Mouse (Mus musculus): Measurements from ENCODE around the gene Fkbp6.

Gene Fkbp6

DNA sequence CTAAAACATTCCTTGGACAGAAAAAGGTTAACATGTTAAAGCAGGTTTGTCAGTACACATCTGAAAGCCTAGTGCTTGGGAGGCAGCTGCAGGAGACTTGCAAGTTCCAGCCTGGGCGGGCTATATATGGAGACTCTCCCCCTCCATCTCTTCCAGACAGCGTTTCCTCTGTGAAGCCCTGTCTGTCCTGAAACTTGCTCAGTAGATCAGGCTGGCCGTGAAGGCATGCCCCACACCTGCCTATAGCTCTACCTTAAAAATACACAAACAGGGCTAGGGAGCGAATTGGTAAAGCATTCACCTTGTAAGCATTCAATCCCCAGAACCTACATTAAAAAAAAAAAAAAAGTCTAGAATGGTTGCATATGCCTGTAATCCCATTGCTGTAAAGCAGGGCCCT is 20.4 kb downstream of the Fkbp6 start:
- H3K27me3 ChIP-seq (ENCODE audit: control insufficient read depth, insufficient read depth, low read length, poor library complexity, severe bottlenecking): no peaks in the 10 kb centered on the region
- no peaks in the 10 kb centered on the region for H3K36me3 ChIP-seq (ENCODE audit: control insufficient read depth, insufficient read depth, low read length, poor library complexity, severe bottlenecking)
- DNase-seq (ENCODE audit: low read depth, low spot score): no peak

DNA sequence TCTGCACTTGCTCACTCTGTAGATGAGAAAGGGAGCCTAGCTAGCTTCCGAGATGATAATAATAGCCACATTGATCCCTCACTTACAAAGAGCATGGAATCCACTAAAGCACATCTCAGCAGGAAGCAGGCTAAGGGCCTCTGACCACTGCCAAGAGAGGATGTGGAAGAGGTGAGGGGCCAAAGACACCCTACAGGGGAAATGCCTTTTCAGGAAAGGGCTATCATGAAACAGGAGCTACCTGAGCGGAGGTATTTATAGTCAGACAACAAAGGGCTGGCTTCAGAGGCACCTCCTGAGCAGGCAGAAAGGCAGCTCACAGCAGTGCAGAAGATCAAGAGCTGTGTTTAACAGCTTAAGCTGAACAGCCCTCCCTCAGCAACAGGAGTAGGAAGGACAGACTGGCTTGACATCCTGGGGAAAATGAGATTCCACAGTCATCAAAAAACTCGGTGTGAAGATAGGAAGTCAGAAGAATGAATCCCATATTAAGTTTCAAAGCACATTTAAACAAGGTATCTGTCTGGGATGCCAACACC is 23.7 kb downstream of the Fkbp6 start:
- Histone ChIP-seq H3K36me3 (ENCODE audit: control insufficient read depth, insufficient read depth, low read length, poor library complexity, severe bottlenecking) (no peaks in the 10 kb centered on the region), H3K27me3 (ENCODE audit: control insufficient read depth, insufficient read depth, low read length, poor library complexity, severe bottlenecking) (no peaks in the 10 kb centered on the region)
- DNase-seq (ENCODE audit: low read depth, low spot score): no peak

DNA sequence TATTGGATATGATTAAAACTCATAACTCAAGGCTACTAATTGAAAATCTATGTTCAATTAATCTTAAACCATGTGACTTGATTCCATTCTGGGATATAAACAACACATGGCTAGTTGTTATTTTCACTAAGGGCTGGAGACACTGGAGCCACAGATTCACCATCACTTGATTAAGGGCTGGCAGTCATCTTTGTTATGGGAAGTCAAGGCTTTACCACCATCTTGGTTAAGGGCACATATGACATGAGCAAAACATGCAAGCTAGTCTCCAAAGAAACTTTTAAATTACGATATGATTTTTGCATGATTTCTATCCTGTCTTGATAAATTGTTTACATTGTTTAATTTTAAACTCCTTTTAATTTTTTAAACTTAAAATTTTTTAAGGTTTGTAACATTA is 27.6 kb downstream of the Fkbp6 start:
- DNase-seq (ENCODE audit: low read depth, low spot score): no peak
- no peaks in the 10 kb centered on the region for H3K27me3 ChIP-seq (ENCODE audit: control insufficient read depth, insufficient read depth, low read length, poor library complexity, severe bottlenecking)
- H3K36me3 ChIP-seq (ENCODE audit: control insufficient read depth, insufficient read depth, low read length, poor library complexity, severe bottlenecking): no peaks in the 10 kb centered on the region

DNA sequence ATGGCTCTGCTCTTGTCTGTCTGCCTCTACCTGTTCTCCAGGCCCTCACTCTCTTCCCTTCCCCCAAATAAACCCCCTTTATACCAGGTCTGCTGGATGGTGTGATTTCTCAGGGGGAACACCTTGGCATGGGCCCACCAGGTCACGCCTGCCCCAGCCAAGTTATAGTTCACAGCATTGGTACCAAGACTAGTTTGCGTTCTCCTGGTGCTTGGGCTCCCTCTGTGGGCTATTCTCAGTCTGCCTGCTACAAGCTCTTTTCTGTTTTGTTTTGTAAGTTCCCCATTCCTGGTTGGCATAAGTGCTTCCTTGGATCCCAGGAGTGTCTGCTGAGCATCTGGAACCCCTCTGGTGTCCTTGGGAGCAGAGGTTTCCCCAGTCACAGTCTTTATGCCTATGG is 30.0 kb downstream of the Fkbp6 start:
- no peaks in the 10 kb centered on the region for H3K36me3 ChIP-seq (ENCODE audit: control insufficient read depth, insufficient read depth, low read length, poor library complexity, severe bottlenecking)
- DNase-seq (ENCODE audit: low read depth, low spot score): no peak
- H3K27me3 ChIP-seq (ENCODE audit: control insufficient read depth, insufficient read depth, low read length, poor library complexity, severe bottlenecking): no peaks in the 10 kb centered on the region; the same call in 1 of the 2 replicates

DNA sequence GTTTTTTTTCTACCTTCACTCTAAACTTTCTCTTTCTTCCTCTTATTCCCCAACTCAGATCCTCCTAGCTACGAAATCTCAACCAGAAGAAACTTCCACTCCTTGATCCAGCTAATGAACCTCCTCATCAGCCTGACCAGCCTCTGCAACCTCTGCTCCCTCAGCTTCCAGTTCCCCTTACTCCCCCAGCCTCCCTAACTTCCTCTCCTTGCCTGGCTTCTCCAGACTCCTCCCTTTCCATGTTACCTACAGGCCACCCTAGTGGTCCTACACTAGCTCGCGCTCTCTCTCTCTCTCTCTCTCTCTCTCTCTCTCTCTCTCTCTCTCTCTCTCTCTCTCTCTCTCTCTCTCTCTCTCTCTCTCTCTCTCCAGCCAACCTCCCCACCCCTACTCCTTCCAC is 33.7 kb downstream of the Fkbp6 start:
- no peaks in the 10 kb centered on the region for H3K36me3 ChIP-seq (ENCODE audit: control insufficient read depth, insufficient read depth, low read length, poor library complexity, severe bottlenecking)
- no peaks in the 10 kb centered on the region; the same call in 1 of the 2 replicates for H3K27me3 ChIP-seq (ENCODE audit: control insufficient read depth, insufficient read depth, low read length, poor library complexity, severe bottlenecking)
- DNase-seq (ENCODE audit: low read depth, low spot score): no peak

DNA sequence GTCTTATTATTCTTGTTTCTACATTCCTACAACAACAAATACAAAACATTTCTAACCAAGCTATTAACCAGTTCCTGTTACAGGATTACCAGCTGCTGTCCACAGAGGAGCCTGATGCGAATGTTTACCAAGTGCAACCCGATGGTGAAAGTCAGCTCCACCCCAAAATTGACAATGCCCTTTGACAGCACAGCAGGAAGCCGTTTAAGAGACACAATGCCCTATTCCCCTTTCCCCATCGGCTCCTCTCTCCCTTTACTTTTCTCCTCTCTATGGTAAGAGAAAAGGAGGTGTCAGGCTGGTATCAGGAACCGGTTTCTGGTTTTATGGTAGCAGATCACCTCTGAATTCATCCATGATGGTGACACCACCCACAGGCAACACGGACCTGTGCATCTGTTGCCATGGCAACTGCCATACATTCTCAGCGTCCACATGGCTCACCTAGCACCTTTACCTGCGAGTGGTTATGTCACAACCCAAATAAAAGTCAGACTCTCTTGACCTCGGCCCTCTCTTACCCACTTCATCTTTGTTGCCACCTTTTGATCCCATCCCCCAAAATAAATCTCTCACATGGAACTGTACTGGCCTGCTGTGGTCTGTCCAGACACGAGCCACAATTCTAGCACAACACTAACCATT is 43.4 kb downstream of the Fkbp6 start:
- no peak for DNase-seq (ENCODE audit: low read depth, low spot score)
- Histone ChIP-seq H3K36me3 (ENCODE audit: control insufficient read depth, insufficient read depth, low read length, poor library complexity, severe bottlenecking) (no peaks in the 10 kb centered on the region), H3K27me3 (ENCODE audit: control insufficient read depth, insufficient read depth, low read length, poor library complexity, severe bottlenecking) (no peaks in the 10 kb centered on the region)

DNA sequence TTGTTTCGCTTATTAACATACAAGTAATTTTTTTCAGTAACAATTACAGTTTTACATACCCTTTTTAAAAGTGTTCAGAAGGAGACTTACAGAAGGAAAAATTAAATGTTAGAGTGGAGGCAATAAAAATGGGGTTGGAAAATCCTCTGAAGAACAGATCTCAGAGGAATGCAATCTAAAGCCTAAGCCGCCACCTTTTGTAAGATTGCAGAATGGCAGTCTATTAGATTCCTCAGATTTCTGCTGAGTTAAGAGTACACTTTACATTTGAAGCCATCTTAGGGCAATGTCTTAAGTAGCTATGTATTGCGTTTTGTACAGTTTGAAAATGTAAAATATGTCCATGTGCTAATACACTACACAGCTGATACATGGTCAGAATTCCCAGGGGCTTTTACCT is 47.4 kb downstream of the Fkbp6 start:
- H3K27me3 ChIP-seq (ENCODE audit: control insufficient read depth, insufficient read depth, low read length, poor library complexity, severe bottlenecking): no peaks in the 10 kb centered on the region
- DNase-seq (ENCODE audit: low read depth, low spot score): no peak
- H3K36me3 ChIP-seq (ENCODE audit: control insufficient read depth, insufficient read depth, low read length, poor library complexity, severe bottlenecking): no peaks in the 10 kb centered on the region

DNA sequence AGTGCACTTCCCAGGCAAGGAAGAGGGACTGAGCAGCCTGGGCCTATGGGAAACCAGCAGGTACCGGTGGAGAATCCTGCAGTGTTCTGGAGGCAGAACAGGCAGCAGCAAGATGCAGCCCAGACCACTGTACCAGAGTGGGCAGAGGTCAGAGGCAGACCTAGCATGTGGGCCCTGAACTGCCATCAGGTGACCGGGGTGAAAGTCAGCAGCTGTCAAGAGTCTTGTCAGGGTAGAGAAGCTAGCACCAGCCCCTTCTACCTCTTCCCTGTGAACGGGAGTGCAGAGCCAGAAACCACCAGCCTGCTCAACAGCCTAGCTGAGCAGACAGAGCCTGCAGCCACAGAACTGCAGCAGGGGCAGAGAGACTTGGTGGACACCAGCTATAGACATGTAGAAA is 47.9 kb downstream of the Fkbp6 start:
- DNase-seq (ENCODE audit: low read depth, low spot score): no peak
- H3K36me3 ChIP-seq (ENCODE audit: control insufficient read depth, insufficient read depth, low read length, poor library complexity, severe bottlenecking): no peaks in the 10 kb centered on the region
- H3K27me3 ChIP-seq (ENCODE audit: control insufficient read depth, insufficient read depth, low read length, poor library complexity, severe bottlenecking): no peaks in the 10 kb centered on the region

DNA sequence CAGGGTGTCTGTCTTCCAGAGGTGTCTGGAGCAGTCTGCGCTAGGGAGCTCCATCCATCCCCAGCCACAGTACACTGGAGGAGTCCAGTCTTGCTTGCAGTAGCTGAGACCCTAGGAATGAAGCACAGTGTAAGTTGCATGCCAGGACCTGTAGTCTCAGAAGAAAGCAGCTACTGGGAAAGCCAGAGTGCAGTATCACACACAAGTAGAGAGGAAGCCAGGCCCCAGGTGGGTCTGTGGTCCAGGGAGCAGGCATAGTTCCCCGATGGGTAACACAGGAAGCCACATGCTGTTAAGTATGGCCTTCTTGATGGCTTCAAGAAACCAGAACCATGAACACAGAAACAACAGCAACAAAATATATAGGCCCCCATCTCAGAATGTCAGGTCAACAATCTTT is 57.8 kb downstream of the Fkbp6 start:
- H3K27me3 ChIP-seq (ENCODE audit: control insufficient read depth, insufficient read depth, low read length, poor library complexity, severe bottlenecking): no peaks in the 10 kb centered on the region
- H3K36me3 ChIP-seq (ENCODE audit: control insufficient read depth, insufficient read depth, low read length, poor library complexity, severe bottlenecking): no peaks in the 10 kb centered on the region
- DNase-seq (ENCODE audit: low read depth, low spot score): no peak

DNA sequence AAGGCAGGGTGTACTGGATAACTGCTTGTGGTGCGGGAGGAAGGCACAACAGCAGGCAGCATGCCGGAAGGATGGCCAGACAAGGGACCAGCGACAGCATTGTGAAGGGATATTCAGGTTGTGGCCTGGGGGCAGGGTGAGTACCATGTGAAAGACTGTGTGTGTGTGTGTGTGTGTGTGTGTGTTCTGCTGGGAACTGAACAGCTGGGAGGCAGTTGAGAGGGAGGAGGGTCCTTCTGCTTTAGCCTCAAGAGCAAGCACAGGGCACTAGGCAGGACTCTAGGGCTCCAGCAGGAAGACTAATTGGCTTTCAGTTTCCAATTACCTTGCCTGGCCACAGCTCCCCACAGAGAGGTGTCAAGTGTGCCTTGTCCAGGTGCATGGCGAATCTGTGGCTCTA is 58.7 kb downstream of the Fkbp6 start:
- H3K36me3 ChIP-seq (ENCODE audit: control insufficient read depth, insufficient read depth, low read length, poor library complexity, severe bottlenecking): no peaks in the 10 kb centered on the region
- DNase-seq (ENCODE audit: low read depth, low spot score): no peak
- no peaks in the 10 kb centered on the region for H3K27me3 ChIP-seq (ENCODE audit: control insufficient read depth, insufficient read depth, low read length, poor library complexity, severe bottlenecking)

DNA sequence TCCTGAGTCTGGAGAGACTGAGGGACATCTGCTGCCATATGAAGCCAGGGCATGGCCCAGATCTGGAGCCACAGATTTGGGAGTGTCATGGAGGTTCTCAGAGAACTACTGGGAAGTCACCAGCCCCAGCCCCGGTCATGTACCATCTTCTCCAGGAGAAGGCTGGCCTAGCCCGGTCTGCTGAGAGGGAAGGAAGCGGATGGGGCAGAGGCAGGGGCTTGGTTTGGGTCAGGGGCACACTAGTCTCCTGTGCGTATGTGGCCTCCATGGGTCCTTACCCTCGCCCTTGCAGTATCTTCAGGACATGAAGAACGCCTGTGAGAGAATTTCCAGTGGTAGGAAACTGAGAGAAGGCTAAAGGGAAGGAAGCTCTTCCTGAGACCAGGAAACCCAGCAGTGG is 59.1 kb downstream of the Fkbp6 start:
- Histone ChIP-seq H3K27me3 (ENCODE audit: control insufficient read depth, insufficient read depth, low read length, poor library complexity, severe bottlenecking) (no peaks in the 10 kb centered on the region), H3K36me3 (ENCODE audit: control insufficient read depth, insufficient read depth, low read length, poor library complexity, severe bottlenecking) (no peaks in the 10 kb centered on the region)
- no peak for DNase-seq (ENCODE audit: low read depth, low spot score)

DNA sequence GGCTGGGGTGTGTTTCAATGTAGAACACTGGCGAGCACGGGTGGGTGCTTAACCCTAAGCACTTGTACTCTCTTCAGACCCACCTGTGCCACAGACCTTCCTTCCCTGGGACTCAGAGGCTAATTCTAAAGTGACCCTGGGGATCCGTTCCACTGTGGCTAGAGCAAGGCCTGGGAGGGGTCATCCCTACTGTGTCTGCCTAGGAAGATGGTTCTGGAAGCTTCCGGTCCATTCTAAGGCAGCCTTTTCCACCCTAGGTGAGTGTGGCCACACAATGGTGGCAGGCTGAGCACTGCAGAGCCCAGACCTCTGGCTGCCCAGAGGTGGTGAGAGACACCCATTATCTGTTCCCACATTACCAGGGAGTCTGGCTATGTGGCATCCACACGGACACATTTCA is 62.9 kb downstream of the Fkbp6 start:
- Histone ChIP-seq H3K36me3 (ENCODE audit: control insufficient read depth, insufficient read depth, low read length, poor library complexity, severe bottlenecking) (no peaks in the 10 kb centered on the region), H3K27me3 (ENCODE audit: control insufficient read depth, insufficient read depth, low read length, poor library complexity, severe bottlenecking) (no peaks in the 10 kb centered on the region)
- no peak for DNase-seq (ENCODE audit: low read depth, low spot score)

DNA sequence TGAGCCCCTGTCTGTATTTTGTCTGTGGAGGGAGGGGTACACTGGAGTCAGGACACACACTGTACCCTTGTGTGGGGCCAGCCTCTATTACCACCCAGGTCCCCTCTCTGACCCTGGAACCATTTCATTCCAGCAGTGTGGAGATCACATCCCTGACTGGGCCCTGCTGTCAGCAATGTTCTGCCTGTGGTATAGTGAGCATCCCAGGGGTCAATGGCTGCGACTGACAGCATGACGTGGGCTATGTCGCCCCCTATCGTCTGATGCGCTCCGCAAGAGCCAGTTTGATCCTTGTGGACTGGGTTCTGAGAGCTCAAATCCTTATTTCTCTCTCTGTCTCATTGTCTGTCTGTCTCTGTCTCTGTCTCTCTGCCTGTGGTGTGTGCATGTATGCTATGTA is 63.7 kb downstream of the Fkbp6 start:
- Histone ChIP-seq H3K36me3 (ENCODE audit: control insufficient read depth, insufficient read depth, low read length, poor library complexity, severe bottlenecking) (no peaks in the 10 kb centered on the region), H3K27me3 (ENCODE audit: control insufficient read depth, insufficient read depth, low read length, poor library complexity, severe bottlenecking) (no peaks in the 10 kb centered on the region)
- DNase-seq (ENCODE audit: low read depth, low spot score): peak; percentile 82

DNA sequence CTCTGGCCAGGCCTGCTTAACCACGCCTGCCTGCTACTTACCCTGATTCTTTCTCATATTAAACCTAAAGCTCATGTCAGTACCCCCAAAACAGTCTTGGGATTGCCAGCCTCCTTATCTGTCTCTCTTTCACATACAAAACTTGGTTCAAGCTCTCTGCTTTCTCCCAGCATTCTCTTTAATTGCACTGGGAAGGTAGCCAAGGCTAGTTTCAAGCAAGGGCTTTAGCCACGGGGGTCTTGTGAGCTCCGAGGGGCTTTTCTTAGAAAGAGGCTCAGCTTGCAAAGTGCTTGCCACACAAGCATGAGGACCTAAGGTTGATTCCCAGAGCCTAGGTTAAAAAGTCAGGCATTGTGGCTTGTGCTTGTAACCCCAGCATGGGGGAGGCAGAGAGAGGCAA is 64.6 kb downstream of the Fkbp6 start:
- Histone ChIP-seq H3K36me3 (ENCODE audit: control insufficient read depth, insufficient read depth, low read length, poor library complexity, severe bottlenecking) (no peaks in the 10 kb centered on the region), H3K27me3 (ENCODE audit: control insufficient read depth, insufficient read depth, low read length, poor library complexity, severe bottlenecking) (no peaks in the 10 kb centered on the region)
- DNase-seq (ENCODE audit: low read depth, low spot score): no peak

DNA sequence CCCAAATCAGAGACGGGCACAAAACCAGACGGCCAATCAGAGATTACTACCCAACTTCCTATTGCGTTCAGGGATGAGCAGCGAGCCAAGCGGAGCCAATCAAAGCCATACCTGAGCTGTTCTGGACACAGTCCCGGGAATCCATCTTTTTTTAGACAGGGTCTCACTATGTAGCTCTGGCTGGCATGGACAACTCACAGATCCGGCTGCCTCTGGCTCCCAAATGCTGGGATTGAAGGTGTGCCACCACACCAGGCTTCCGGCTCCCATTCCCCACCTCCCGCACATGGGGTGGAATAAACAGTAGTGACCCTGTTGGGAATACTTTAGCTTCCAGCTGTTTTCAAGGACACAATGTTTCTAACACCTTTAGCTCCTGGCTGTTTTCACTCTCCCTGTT is 69.6 kb downstream of the Fkbp6 start:
- DNase-seq (ENCODE audit: low read depth, low spot score): no peak
- Histone ChIP-seq H3K27me3 (ENCODE audit: control insufficient read depth, insufficient read depth, low read length, poor library complexity, severe bottlenecking) (no peaks in the 10 kb centered on the region; the same call in 1 of the 2 replicates), H3K36me3 (ENCODE audit: control insufficient read depth, insufficient read depth, low read length, poor library complexity, severe bottlenecking) (no peaks in the 10 kb centered on the region)

DNA sequence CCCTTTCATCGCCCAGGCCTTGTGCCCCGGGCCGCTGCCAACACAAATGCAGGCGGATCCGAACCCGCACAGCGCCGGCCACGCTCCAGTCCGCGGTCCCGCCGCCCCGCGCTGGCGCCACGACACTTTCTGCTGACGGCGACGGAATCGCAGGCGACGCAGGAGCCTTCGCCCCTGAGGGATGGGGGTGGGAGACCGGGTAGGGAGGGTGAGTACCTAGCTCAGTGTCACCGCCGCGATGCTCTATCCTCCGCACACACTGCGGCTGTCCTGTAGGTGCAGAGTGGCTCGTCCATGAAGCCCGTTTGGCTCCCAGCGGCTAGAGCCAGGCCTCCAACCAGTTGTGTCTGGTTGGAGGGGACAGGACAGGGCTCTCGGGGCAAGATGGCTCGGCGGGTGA is 73.2 kb downstream of the Fkbp6 start:
- no peaks in the 10 kb centered on the region for H3K36me3 ChIP-seq (ENCODE audit: control insufficient read depth, insufficient read depth, low read length, poor library complexity, severe bottlenecking)
- DNase-seq (ENCODE audit: low read depth, low spot score): no peak
- no peaks in the 10 kb centered on the region; the same call in 1 of the 2 replicates for H3K27me3 ChIP-seq (ENCODE audit: control insufficient read depth, insufficient read depth, low read length, poor library complexity, severe bottlenecking)
